Mouse (Mus musculus) heart, postnatal 0 days (tissue): Measurements from ENCODE around the gene Ppp1r21.

ENCODE experiments used
- CTCF ChIP-seq: IDR thresholded peaks from 2 replicates; pipeline ENCODE4 v1.5.1; 2016; ENCODE audit warnings: antibody characterized with exemption, control low read depth, low read depth
- EP300 ChIP-seq: IDR thresholded peaks from 2 replicates; pipeline ENCODE4 v1.6.1; 2016; ENCODE audit warnings: antibody characterized with exemption, low read depth

DNA sequence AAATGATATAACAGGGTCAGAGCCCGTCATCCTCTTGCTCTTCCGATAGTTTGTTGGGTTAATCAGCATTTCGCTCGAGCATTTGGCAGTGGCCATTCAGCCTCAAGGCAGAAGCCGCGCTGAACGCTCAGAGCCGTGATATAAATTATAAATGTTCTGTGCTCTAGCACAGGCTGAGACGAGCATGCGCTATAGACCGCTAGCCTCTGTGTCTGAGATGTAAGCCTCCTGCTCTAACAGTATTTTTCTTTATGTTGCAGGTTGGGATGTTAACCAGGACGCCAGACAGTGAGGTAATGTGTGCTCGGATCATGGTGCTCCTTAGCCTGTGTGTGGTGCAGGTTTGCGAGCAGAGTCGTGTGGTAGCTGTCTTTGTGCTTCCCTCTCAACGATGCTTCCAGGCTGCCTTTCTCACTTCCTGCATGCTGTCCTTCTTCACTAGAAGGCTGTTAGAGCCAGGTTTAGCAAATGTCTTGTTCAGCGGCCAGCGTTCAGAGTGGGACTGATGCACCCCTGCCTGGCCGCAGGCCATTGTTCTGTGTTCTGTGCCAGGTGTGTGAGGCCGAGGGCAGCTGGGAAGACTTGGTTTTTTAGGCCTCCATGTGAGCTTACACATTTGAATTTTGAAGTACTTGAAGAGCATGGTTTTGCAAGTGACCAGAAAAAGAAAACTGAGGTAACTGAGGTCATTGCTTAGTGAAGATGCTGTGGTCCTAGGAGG, 48.8 kb downstream of the Ppp1r21 start:
- TF ChIP-seq EP300 (no peak), CTCF (no peak)
